Mouse (Mus musculus) right cerebral cortex, postnatal 25 days (tissue): ENCODE data around the gene Btbd35f3.
"Not testable (repeated sequence)": the region's sequence is repeated elsewhere in the genome, so short reads cannot be mapped to it uniquely, and the experiment has no call there.

Experiments
- DNase-seq: peaks from one replicate; pipeline ENCODE4 v3.0.0; 2022

The Btbd35f3 gene

GRCm38 (mm10) chrX:4037374-4037773, at the start of gene Btbd35f3:
TSS of gene Btbd35f3 (plus strand) at chrX:4037674.
- DNase-seq: not testable (repeated sequence)
